Mouse (Mus musculus) activated CD4-positive, CD25-positive, alpha-beta regulatory T cell, adult 4 months (primary cell): Measurements from ENCODE around the gene Bbx. TPM values are rescaled to one million over a fixed set of nuclear protein-coding genes. Genes with fewer than 3 reads are reported as not detected.

Experiments used
- ATAC-seq: one replicate; pipeline ENCODE4 v1.8.0; 2017
- polyA plus RNA-seq, 2 experiments: library from polyadenylated mRNA; unstranded; fragments of 100-300 nt; shearing (Covaris generic); gene quantifications; one replicate each; pipeline ENCODE4 v1.2.1; 2017

Bbx gene
- polyA plus RNA-seq = 10 to 100 TPM; 37.7 to 43.7 TPM

DNA sequence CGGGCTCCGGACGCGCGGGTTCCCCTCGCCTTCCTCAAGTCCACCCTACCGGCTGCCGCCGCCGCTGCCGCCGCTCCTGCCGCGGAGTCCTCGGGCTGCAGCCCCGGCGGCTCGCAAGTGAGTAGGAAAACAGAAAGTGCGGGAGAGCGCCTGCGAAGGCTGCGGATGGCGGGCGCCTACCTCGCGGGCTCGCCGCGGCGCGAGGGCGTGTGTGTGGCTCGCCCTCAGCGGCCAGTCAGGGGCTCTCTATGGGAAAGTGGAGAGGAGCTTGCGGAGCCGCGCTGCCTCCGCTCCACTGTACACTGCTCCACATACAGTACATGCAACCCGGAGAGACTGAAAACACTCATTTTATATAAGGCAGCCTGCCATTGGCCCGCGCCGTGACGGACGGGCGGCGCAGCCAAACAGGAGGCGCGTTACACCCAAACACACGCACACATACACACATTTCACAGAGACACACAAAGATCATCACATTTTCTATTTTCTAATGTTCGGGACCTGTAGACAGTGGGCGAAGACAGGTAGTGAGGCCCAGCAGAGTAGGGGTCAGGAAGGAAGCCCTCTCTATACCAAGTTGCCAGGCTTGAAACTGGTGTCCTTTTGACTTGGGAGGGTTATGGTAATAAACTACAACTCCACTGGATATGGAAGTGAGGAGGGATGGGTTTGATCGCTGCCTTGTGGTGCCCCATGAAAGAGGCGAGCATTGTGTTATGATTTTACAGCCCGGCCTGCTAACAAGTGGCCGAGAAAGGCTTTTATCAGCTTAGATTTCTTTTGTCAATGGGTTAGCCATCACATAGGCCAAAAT, at the start of gene Bbx:
Gene Bbx, minus strand, starts transcription at position 329 of the 817 bp plus-strand sequence.
- peak; percentile 92 for ATAC-seq

- no peak for ATAC-seq
Observed at GRCm38 (mm10) chr16:50481892-50482291, 49.7 kb upstream of the Bbx start.

DNA sequence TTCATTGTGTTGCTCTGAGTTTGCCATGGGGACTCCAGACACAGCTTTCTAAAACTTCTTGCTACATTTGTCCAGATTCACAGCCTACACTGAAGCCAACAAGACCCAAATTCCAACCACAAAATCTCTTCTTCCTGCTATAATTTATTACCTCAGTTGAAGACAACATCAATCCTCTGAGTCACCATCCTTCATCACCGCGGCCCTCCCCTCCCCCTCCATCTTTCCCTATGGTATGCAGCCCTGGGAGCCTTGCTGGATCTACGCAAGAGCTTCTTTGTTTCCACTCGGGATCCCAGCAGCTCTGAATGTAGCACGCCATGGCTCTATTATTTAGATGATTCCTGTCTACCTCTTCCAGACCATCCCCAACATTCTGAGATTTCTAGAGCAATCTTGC, 49.2 kb upstream of the Bbx start:
- ATAC-seq = no peak

- ATAC-seq = no peak
Observed at GRCm38 (mm10) chr16:50478695-50479094, 46.5 kb upstream of the Bbx start.

DNA sequence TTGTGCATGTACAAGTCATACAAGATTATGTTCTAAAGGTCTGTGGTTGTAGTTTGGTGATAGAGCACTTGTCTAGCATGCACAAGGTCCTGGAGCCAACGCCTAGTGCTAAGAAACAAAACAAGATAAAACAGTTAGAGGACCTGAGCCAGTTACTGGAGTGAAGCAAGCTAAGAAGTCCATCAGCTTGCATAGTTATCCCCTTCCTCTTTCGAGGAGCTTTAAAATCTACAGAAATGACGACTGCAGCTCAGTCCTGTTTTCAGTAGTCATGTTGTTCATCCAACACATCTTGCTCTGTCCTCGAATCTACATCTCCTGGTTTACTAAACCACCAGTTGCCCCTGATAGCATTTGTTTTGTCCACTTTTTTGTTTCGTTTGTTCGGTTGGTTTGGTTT, 45.4 kb upstream of the Bbx start:
- ATAC-seq = no peak

GRCm38 (mm10) chr16:50462226-50462870, 30.2 kb upstream of the Bbx start:
- ATAC-seq = no peak

- ATAC-seq = no peak
Observed at GRCm38 (mm10) chr16:50459146-50459545, 27.0 kb upstream of the Bbx start.

GRCm38 (mm10) chr16:50456053-50456452, 23.9 kb upstream of the Bbx start:
- ATAC-seq = no peak

DNA sequence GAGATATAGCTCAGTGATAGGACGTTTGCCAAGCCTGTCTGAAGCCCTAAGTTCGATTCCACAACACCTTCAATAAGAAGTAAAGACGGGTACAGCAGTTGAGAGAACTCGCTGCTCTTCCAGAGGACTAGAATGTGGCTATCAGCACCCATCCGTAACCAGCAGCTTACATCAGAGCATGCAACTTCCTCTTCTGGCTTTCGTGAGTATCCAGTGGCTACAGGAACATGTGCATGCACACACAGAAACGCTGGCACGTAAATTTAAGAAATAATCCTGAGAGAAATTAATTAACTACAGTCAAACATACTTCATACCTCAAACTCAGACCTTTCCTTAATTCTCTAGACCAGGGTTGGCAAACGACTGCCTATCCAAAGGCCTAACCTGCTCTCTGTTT, 16.9 kb upstream of the Bbx start:
- no peak for ATAC-seq

GRCm38 (mm10) chr16:50445014-50445413, 12.8 kb upstream of the Bbx start:
- no peak for ATAC-seq

DNA sequence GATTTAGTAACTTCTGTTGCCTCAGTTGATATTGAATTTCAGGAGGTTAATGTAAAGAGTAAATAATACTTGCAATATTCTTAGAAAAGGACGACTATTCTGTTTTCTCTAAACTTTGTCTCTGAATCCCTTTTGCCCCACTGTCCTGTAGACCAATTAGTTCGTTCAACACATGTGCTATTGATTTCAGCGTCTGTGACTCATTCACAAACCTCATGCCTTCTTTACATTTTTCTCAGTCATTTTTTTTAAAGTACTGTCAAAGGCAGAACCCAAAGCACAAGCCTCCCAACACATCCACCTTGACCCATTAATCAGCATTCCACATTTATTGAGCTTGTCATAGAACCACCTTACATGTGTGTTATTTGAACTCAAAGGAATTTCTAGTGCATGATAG, 6.6 kb upstream of the Bbx start:
- ATAC-seq = no peak

DNA sequence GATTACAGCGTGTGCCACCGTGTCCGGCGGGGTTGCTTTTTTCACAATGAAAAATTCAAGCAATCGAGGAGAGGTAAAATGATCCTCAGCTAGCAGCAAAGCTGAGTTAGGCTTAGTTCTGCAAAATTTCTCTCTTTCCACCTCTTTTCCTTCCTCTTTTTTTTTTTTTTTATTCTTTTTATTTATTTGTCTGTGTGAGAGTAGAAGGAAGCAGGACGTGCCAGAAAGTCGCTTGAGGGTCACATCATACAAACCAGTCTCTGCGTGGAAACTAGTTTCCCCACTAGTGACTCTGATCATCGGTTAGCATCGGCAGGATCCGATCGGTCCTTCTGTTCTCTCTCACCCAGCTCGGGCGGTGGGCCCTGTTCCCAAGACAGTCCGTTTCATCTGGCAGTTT, 5.6 kb upstream of the Bbx start:
- ATAC-seq = no peak

- no peak for ATAC-seq
Observed at GRCm38 (mm10) chr16:50437331-50437730, 5.1 kb upstream of the Bbx start.

DNA sequence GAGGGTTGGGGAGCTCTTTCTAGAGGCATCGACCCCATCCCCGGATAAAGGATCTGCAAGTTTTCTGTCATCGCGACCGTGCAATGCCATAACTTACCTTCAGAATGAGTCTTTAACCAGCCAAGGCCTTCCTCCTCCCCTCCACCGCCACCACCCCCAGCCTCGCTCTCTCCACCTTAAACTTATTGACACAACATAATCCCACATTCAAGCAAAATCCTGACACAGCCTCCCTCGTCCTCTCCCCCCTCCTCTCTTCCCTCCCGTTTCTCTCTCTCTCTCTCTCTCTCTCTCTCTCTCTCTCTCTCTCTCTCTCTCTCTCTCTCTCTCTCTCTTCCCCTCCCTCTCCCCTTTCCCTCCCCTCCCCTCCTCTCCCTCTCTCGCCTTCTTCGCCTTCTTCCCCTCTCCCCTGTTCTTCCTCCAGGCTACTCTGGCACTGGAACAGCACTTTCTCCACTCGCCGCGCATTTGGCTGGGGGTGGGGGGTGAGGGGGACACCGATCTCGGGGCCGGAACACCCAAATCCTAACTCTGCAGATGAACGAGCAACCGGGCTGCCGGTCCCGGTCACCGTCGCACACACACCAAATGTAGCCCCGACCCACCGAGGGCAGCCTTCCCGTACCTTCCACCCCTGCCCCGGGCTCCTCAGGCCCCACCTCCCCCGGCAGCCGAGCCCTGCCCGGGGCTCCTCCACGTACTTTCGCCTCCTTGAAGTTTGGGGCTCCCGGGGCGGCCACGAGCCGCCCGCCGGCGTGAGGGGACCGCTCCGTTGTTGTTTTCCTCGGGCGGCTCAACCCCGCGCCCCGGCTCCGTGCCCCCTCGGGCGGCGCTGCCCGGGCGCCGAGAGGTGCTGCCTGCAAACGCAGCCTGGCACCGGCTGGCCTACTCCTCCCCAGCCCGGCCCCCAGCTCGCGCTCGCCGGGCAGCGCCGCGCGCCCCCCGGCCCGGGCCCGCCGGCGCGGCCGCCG, 894 bp downstream of the Bbx start:
- ATAC-seq = peak; percentile 13

DNA sequence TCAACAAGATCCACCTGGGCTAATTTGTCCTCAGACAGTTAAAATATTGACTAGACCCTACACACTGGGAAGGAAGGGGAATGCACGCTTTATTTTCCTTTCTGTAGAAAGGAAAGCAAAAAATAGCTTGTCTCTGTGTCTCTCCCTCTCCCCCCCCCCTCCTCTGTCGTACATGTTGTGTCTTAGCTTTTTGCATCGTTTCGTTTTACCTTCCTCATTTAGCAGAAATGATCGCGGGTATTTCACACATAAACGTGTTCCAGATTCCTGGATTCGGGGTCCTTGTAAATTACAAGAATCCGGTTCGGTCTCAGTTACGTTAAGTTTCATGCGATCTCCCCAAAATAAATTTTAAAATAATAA, 1.7 kb downstream of the Bbx start:
- ATAC-seq = peak; percentile 2

DNA sequence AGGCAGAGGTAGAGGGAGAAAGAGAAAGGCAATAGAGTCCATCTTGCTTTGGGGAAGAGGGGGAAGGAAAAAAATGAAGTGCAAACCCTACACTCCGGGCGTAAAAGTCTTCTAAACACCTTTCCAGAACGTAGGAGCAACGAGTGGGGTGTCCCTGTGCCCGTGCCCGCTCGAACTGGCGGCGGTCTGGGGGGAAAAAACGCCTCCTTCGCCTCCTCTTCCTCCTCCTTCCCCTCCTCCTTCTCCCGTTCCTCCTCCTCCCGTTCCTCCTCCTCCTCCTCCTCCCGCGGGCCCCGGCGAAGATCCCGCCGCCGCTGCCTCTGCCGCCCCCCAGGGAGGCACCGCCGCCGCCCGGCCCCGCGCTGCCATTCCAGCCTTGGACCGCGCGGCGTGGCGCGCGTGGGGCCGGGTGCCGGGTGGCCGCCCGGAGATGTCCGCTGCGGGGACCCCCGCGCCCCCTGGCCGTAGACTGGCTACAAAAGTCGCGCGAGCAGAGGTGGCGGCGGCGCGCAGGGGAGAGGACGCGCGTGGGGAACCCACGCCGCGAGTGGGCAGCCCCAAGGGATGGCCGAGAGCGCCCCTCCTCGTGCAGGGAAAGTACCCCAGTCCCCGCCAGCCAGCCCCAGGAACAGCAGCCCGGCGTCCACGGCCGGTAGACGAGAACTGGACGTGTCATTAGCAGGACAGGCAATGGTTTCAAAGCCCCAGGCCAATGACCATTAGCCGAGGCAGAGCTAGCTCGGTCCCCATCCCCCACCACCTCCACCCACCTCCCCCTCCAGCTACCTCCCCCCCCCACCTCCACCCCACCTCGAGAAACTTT, 2.3 kb downstream of the Bbx start:
- ATAC-seq = no peak

GRCm38 (mm10) chr16:50428871-50429691, 3.1 kb downstream of the Bbx start:
- ATAC-seq = no peak

DNA sequence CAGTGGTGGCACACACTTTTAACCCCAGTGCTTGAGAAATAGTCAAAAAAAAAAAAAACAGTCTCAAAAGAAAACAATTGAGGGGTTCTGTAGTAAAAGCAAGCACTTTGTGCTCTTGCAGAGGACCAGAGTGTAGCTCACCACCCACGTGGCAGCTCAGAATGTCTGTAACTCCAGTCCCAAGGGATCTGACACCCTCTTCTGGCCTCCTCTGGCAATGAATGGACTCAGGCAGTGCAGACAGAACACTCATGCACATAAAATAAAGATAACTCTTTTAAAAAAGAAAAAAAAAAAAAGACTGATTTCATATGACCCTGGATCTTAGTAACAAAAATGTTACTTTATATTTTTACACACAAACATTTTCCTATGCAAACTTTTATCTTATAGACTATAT, 12.1 kb downstream of the Bbx start:
- no peak for ATAC-seq

GRCm38 (mm10) chr16:50415406-50415805, 16.8 kb downstream of the Bbx start:
- no peak for ATAC-seq

DNA sequence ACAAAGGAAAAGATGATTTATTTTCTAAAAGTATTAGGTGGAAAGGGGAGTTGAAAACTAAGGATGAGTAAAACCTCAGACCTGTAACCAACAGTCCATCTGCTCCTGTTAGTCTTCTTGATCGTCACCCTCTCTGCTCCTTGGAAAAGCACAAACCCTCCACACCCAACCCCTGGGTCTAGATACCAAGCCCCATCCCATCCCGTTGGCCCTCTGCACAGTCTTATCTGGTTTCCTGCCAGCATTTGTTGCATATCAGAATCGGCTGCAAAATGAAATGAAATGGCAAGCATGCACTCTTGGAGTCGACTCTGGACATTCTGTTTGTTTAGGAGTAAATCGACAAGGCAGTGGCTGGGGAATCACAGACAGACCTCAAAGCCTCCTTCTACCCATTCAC, 29.3 kb downstream of the Bbx start:
- ATAC-seq = no peak

- ATAC-seq = no peak
Observed at GRCm38 (mm10) chr16:50399775-50400174, 32.4 kb downstream of the Bbx start.
